Mouse (Mus musculus): ENCODE results near the gene Nfyb. TPM values are rescaled to one million over a fixed set of nuclear protein-coding genes. Genes with fewer than 3 reads are reported as not detected.

Nfyb gene
- polyA plus RNA-seq, 1 experiment from 2014 or later, result 68.7 TPM

DNA sequence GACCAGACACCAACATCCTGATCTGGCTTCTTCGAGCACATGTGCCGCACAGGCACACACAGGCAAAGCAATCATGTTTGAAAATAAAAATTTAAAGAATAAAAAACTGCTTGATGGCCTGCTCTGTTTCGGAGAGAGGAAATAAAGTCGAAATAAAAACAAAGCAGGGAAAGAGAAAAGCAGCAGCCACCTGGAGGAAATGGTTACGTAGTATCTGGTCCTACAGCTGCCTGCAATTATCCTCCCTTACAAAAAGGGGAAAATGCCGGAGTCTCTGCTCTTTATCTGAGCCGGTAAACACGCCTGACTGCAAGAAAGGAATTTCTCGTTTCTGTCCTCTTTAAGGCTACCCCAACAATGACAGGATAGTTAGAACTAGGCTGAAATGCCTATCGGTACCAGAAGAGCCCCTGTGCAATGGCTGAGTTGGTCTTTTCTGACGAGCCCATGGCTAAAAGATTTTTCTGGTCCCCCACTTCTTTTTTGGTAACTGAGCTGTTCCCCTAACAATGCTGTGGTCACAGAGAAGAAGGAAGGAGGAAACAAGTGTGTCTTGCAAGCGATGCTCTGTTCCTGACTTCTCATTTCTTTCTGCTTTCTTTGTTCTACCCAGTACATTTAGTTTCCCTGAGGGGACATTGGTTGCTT, 32.7 kb upstream of the Nfyb start:
- Histone ChIP-seq H3K4me1 (peaks cover 7% of the 10 kb centered on the region), H3K9me3 (0 out of 2 replicates have a peak, but pooled peaks cover 4% of the 10 kb centered on the region), H3K4me2 (no peak overlapping the region), H3K27ac (no peak overlapping the region), H3K4me3 (replicated peaks) (no peak overlapping the region), H3K36me3 (replicated peaks) (no peaks in the 10 kb centered on the region), H3K27me3 (no peaks in the 10 kb centered on the region), H3K9ac (no peak overlapping the region)
- WGBS, result 35% methylated on average over 12 of the region's 12 CpGs
- no peak for ATAC-seq (ENCODE audit: low FRiP score)

DNA sequence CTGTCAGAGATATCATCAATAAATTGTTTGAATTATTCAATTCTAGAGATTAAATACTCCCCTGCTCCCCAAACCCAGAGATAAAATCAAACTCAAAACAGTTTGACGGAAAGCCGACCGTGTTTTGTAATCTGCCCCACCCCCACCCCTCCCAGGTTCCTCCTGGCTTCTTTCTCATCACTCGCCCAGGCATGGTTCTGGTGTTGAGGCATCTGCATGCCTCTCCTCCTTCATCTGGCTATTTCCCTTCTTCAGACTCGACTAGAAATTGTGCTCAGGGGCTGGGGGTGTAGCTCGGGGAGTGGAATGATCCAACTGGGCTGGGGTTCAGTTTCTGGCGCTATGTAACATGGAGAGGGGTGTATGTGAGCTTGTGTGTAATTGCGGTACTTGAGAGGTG, 31.8 kb upstream of the Nfyb start:
- 0 out of 2 replicates have a peak, but pooled peaks cover 6% of the 10 kb centered on the region for H3K9me3 ChIP-seq
- 44% methylated on average over 8 of the region's 8 CpGs for WGBS
- no peak overlapping the region for H3K9ac ChIP-seq
- no peak for ATAC-seq (ENCODE audit: low FRiP score)
- peak overlapping the region; percentile 13 for H3K4me2 ChIP-seq
- H3K27me3 ChIP-seq, result no peaks in the 10 kb centered on the region
- no peak overlapping the region for H3K4me3 ChIP-seq (replicated peaks)
- H3K27ac ChIP-seq, result no peak overlapping the region
- H3K36me3 ChIP-seq (replicated peaks), result no peaks in the 10 kb centered on the region
- peaks cover 7% of the 10 kb centered on the region for H3K4me1 ChIP-seq

DNA sequence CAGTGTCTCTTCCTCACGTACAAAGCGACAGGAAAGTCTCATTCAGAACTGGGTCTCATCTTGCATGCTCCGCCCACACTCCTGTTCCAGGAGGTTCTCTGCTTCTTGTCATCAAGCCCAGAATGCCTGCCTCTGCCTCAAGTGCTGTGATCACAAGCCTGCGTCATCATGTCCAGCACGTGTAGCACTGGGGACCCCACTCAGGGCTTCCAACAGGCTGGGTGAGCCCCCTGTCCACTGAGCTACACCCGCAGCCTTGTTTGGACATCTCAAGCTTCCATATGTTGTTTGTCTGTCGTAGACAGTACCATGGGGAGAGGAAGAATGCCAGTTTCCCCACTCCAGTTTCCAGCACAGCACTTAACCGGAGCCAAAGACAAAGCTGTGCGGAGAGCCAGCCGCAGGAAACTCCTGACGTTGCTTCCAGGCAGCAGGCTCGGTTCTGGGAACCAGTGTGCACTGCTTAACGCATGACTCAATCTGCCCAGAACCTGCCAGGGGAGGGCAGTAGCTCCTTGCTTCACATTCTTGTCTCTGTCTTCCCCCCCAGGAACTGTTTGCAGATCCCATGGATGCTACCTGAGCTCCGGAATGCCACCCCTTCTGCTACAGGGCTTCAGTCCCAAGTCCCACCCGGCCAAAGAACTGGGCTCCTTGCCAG, 31.3 kb upstream of the Nfyb start:
- 46% methylated on average over 15 of the region's 15 CpGs for WGBS
- Histone ChIP-seq H3K9me3 (0 out of 2 replicates have a peak, but pooled peaks cover 6% of the 10 kb centered on the region), H3K9ac (no peak overlapping the region), H3K4me2 (peak overlapping the region; percentile 13), H3K4me1 (peaks cover 7% of the 10 kb centered on the region), H3K36me3 (replicated peaks) (no peaks in the 10 kb centered on the region), H3K27ac (no peak overlapping the region), H3K4me3 (replicated peaks) (no peak overlapping the region), H3K27me3 (no peaks in the 10 kb centered on the region)
- no peak for ATAC-seq (ENCODE audit: low FRiP score)

DNA sequence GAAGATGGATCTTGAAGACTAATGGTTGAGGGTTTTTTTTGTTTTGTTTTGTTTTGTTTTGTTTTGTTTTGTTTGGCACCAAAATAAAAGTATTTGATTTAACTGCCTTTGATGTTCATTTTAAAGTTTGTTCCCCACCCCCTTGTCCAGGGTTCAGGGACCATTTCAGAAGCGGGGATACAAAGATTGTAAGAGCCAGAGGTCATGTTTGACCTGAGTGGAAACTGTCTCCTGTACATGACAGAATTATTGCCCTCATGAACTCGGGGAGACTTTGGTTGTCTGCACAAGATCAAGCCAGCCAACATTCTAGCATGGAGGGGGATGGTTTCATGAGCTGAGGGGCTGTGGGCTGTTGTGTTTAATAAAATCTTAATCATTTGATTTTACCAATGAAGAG, 28.4 kb upstream of the Nfyb start:
- H3K4me1 ChIP-seq, result peaks cover 7% of the 10 kb centered on the region
- H3K9ac ChIP-seq, result no peak overlapping the region
- ATAC-seq (ENCODE audit: low FRiP score), result no peak
- no peaks in the 10 kb centered on the region for H3K27me3 ChIP-seq
- WGBS, result 81% methylated on average over 2 of the region's 2 CpGs
- no peaks in the 10 kb centered on the region for H3K36me3 ChIP-seq (replicated peaks)
- no peak overlapping the region for H3K27ac ChIP-seq
- H3K4me2 ChIP-seq, result no peak overlapping the region
- no peak overlapping the region for H3K4me3 ChIP-seq (replicated peaks)
- 0 out of 2 replicates have a peak, but pooled peaks cover 6% of the 10 kb centered on the region for H3K9me3 ChIP-seq

DNA sequence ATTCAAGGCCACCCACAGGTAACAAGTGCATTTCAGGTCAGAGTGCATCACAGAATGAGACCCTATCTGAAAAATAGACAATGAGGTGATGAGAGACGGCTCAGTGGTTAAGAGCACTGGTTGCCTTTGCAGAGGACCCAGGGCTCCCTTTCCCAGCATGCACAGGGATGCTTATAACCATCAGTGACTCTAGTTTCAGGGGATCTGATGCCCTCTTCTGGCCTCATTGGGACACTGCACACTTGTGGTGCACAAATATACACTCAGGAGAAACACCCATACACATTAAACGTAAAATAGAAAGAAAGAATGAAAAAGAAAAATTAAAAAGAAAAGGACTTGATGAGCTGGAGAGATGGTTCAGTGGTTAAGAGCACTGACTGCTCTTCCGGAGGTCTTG, 27.8 kb upstream of the Nfyb start:
- Histone ChIP-seq H3K36me3 (replicated peaks) (no peaks in the 10 kb centered on the region), H3K9me3 (0 out of 2 replicates have a peak, but pooled peaks cover 6% of the 10 kb centered on the region), H3K9ac (no peak overlapping the region), H3K4me3 (replicated peaks) (no peak overlapping the region), H3K27ac (no peak overlapping the region), H3K4me1 (peaks cover 7% of the 10 kb centered on the region), H3K4me2 (no peak overlapping the region), H3K27me3 (no peaks in the 10 kb centered on the region)
- WGBS, result 91% methylated on average over 3 of the region's 3 CpGs
- ATAC-seq (ENCODE audit: low FRiP score), result no peak

DNA sequence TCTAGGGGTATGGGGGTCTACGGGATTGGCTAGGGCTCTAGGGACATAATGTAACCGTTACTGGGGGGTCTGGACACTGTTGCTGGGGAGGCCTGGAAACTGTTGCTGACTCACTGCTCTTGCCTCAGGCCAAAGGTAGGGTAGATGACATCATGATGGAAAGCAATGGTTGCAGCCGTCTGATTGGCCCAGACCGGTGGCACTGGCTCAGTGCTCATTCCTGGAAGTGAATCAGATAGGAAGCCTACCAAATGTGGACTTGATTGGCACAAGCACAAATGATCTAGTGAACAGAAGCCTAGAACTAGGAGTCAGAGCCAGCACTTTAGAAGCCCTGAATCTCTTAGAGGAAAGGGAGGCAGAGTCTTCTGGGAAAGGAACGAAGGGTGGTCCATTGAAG, 26.6 kb upstream of the Nfyb start:
- 0 out of 2 replicates have a peak, but pooled peaks cover 6% of the 10 kb centered on the region for H3K9me3 ChIP-seq
- no peaks in the 10 kb centered on the region for H3K36me3 ChIP-seq (replicated peaks)
- no peak overlapping the region for H3K4me3 ChIP-seq (replicated peaks)
- ATAC-seq (ENCODE audit: low FRiP score), result no peak
- peaks cover 2% of the 10 kb centered on the region for H3K4me1 ChIP-seq
- no peaks in the 10 kb centered on the region for H3K27me3 ChIP-seq
- H3K27ac ChIP-seq, result no peak overlapping the region
- no peak overlapping the region for H3K9ac ChIP-seq
- H3K4me2 ChIP-seq, result no peak overlapping the region
- WGBS, result 92% methylated on average over 5 of the region's 5 CpGs

DNA sequence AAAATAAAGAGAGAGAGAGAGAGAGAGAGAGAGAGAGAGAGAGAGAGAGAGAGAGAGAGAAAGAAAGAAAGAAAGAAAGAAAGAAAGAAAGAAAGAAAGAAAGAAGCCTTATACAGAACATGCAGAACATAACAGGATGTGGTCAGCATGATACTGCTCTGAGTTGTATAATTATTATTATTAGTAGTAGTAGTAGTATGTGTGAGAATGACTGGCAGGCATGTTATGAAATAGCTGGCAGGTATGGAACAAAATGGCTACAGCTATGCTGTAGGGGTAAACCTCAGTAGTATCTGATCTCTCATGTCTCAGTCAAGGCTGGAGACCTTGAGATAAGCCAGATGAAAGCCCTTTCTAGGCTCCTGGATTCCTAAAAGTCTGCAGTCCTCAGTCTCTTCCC, 25.2 kb upstream of the Nfyb start:
- ATAC-seq (ENCODE audit: low FRiP score), result no peak
- H3K27me3 ChIP-seq, result no peaks in the 10 kb centered on the region
- H3K4me1 ChIP-seq, result no peaks in the 10 kb centered on the region
- H3K9ac ChIP-seq, result no peak overlapping the region
- H3K36me3 ChIP-seq (replicated peaks), result no peaks in the 10 kb centered on the region
- H3K4me3 ChIP-seq (replicated peaks), result no peak overlapping the region
- no peak overlapping the region for H3K27ac ChIP-seq
- no peak overlapping the region for H3K4me2 ChIP-seq
- 0 out of 2 replicates have a peak, but pooled peaks cover 6% of the 10 kb centered on the region for H3K9me3 ChIP-seq

DNA sequence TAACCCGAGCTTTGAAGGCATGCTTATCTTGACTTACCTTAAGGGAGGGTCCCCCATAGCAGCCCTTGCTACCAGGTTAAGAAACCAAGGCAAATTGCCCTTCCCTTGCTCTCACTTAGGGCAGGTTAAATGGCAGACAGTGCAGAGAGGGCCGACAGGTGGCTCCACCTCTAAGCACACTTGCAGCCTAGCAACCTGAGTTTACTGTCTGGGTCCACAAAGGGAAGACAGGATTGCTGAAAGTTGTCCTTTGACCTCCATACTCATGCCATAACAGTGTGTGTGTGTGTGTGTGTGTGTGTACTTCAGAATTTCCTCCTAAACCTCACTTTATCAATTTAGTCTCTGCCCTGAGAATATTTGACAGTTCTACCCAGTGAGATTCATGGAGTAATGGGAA, 18.5 kb upstream of the Nfyb start:
- Histone ChIP-seq H3K4me1 (peaks cover 4% of the 10 kb centered on the region), H3K4me3 (replicated peaks) (no peak overlapping the region), H3K4me2 (no peak overlapping the region), H3K27ac (no peak overlapping the region), H3K9me3 (no peaks in the 10 kb centered on the region), H3K9ac (no peak overlapping the region), H3K36me3 (replicated peaks) (no peaks in the 10 kb centered on the region), H3K27me3 (no peaks in the 10 kb centered on the region)
- 40% methylated on average over 2 of the region's 2 CpGs for WGBS
- no peak for ATAC-seq (ENCODE audit: low FRiP score)

DNA sequence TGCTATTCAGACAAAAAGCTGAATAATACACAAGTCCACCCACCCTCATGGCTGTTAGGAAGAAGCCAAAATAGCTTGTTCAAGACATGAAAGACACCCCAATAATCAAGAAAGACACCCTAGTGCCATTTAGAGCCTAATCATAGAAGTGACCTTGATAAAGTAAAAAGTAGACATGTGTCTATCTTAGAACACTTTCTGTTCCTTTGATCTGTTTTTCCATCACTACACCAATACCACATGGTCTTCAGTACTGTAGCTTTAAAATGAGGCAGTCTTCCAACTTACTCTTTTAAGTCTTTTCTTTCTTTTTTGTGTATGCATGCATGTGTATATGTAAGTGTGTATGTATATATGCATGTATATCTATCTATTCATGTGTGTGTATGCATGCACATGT, 16.9 kb upstream of the Nfyb start:
- ATAC-seq (ENCODE audit: low FRiP score), result no peak
- Histone ChIP-seq H3K27ac (no peak overlapping the region), H3K4me2 (no peak overlapping the region), H3K36me3 (replicated peaks) (no peaks in the 10 kb centered on the region), H3K4me1 (peaks cover 4% of the 10 kb centered on the region), H3K9me3 (no peaks in the 10 kb centered on the region), H3K4me3 (replicated peaks) (no peak overlapping the region), H3K9ac (no peak overlapping the region), H3K27me3 (no peaks in the 10 kb centered on the region)

DNA sequence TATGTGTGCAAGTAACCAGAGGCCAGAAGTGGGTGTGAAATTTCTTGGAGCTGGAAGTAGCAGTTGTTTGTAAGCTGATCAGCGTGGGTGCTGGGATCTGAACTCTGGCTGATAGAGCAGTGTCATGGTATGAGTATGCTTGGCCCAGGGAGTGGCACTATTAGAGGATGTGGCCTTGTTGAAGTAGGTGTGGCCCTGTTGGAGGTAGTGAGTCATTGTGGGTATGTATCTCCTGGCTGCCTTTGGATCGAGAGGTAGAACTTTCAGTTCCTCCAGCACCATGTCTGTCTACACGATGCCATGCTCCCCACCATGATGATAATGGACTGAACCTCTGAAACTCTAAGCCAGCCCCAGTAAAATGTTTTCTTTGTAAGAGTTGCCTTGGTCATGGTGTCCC, 16.4 kb upstream of the Nfyb start:
- Histone ChIP-seq H3K9ac (no peak overlapping the region), H3K27me3 (no peaks in the 10 kb centered on the region), H3K4me3 (replicated peaks) (no peak overlapping the region), H3K4me1 (peaks cover 4% of the 10 kb centered on the region), H3K36me3 (replicated peaks) (no peaks in the 10 kb centered on the region), H3K9me3 (no peaks in the 10 kb centered on the region), H3K27ac (no peak overlapping the region), H3K4me2 (no peak overlapping the region)
- ATAC-seq (ENCODE audit: low FRiP score), result no peak
- WGBS, result 91% methylated on average over 3 of the region's 3 CpGs

DNA sequence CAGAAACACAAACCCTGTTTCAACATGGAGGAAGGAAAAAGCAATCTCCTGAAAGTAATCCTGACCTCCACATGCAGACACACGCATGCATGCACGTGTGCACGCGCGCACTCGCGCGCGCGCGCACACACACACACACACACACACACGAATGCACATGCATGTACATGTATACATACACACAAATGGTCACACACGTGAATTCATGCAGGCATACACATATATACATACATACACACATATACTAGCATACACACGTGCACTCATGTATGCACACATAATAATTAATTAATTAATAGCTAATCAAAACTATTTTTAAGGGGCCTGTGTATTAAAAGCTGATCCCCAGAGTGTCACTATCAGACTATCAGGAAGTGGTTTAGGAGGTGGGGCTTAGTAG, 15.9 kb upstream of the Nfyb start:
- ATAC-seq (ENCODE audit: low FRiP score), result no peak
- Histone ChIP-seq H3K4me2 (no peak overlapping the region), H3K9me3 (no peaks in the 10 kb centered on the region)

DNA sequence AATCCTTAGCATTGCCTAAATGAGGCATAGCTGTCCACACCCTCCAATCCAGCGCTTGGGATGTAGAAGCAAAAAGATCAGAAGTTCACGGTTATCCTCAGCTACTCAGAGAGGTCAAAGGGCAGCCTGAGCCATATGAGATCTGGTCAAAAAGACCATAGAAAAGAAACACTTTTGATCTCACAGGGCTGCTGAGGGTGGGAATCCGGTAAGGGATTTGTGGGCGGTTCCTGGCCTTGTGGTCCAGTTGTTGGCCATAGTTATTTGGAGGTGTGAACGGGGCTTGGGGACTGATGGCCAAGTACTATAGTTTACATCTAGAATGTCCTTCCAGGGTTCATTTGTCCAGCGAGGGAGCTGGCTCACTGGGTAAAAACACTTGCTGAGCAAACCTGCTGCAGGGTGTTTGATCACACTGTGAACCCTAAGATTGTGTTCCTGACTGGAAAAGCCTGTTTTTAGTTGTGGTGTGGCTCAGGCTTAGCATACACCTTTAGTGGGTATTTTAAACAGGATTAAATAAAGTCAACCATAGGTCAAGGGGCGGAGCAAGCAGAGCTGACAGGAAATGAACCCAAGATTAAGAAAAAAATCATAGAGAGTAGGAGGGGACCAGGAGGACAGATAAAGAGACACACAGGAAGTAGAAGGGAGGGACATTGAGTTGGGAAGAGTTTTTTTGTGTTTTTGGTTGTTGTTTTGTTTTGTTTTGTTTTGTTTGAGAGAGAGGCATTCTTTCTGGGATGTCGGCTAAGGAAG, 15.0 kb upstream of the Nfyb start:
- Histone ChIP-seq H3K9me3 (no peaks in the 10 kb centered on the region), H3K9ac (no peak overlapping the region), H3K4me2 (no peak overlapping the region), H3K27ac (no peak overlapping the region), H3K4me3 (replicated peaks) (no peak overlapping the region), H3K4me1 (peaks cover 4% of the 10 kb centered on the region), H3K36me3 (replicated peaks) (no peaks in the 10 kb centered on the region), H3K27me3 (no peaks in the 10 kb centered on the region)
- ATAC-seq (ENCODE audit: low FRiP score), result no peak
- WGBS, result 84% methylated on average over 8 of the region's 8 CpGs

More for the DNA sequence above, 15.9 kb upstream of the Nfyb start:
- no peaks in the 10 kb centered on the region for H3K27me3 ChIP-seq
- no peak overlapping the region for H3K9ac ChIP-seq
- no peak overlapping the region for H3K27ac ChIP-seq
- peaks cover 4% of the 10 kb centered on the region for H3K4me1 ChIP-seq
- no peak overlapping the region for H3K4me3 ChIP-seq (replicated peaks)
- no peaks in the 10 kb centered on the region for H3K36me3 ChIP-seq (replicated peaks)
- WGBS, result 98% methylated on average over 14 of the region's 14 CpGs
